Mouse (Mus musculus): ENCODE data around the gene Cyp3a59. TPM values are rescaled to one million over a fixed set of nuclear protein-coding genes. Genes with fewer than 3 reads are reported as not detected.
"Not testable (repeated sequence)": the region's sequence is repeated elsewhere in the genome, so short reads cannot be mapped to it uniquely, and the experiment has no call there.

Cyp3a59 gene
- polyA plus RNA-seq (2012; rRNA removed) = not detected in 2 replicates

DNA sequence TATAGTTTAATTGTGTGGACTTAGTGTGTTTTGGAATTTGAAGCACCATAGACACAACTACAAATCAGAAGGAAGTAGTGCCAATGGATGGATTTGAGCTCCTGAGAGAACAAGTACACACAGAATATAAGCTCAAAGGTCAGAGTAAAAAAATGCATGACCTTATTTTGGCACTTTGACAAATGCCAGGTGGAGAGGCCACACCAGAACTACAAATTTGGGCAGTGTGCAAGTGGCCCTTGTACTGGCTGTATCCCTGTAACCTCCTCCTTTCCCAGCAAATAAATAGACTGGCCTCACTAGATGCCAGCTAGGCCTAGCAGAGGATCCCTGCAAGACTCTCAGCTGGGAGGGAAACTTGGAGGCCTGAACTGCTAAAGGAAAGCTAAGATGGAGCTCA is at the start of gene Cyp3a59:
Gene Cyp3a59, plus strand, starts transcription at position 313 of the 400 bp plus-strand sequence.
- not testable (repeated sequence) for DNase-seq (ENCODE audit: low read depth)

DNA sequence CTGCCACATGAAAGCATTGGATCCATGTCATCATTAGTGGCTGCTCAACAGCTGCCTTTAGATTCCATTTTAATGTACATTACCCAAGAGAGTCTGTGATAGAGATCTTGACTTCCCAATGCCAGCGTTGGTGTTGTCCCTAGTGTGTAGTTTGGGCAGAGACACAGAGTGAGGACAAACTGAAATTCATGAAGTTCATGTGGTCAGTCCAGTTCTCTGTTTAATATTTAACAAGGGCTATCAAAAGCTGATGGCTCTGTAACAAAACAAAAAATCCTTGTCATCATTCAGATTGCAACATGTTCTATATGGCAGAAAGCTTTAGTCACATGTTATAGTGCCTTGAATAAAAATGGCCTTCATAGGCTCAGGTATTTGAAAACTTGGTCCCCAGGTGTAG is 9.0 kb upstream of the Cyp3a59 start:
- no peak for DNase-seq (ENCODE audit: low read depth)

DNA sequence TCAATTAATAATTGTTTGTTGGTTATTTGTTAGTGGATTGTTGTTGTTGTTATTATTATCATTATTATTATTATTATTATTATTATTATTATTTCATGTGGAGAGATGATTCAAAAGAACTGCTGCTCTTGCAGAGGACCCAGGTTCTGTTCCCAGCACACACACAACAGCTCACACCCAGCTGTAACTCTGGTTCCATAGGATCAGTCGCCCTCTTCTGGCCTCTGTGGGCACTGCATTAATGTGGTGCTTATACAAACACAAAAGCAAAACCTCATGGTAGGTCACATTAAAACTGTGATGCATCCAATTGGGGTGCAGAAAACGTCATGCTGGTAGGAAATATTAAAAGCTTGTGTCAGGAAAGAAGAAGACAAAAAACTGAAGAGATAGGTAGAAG is 68.8 kb downstream of the Cyp3a59 start:
- DNase-seq (ENCODE audit: low read depth) = no peak

DNA sequence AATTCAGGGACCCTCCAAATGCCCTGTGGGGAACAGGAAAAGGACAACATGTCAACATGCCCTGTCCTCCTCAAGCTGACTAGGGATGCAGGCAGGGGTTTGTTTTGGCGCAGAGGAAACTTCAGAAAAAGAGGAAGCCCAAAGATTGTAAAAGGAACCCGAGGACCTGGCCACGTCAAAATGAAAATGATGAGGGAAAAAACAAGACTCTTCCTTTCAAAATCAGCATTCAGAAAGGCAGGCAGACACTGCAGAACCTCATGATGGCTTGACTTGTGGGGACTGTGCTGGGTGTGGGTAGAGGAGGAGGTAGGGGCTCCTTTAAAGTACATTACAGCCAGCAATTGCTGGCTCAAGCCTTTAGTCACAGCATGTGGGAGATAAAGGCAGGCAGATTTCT is 71.4 kb downstream of the Cyp3a59 start:
- DNase-seq (ENCODE audit: low read depth) = no peak

DNA sequence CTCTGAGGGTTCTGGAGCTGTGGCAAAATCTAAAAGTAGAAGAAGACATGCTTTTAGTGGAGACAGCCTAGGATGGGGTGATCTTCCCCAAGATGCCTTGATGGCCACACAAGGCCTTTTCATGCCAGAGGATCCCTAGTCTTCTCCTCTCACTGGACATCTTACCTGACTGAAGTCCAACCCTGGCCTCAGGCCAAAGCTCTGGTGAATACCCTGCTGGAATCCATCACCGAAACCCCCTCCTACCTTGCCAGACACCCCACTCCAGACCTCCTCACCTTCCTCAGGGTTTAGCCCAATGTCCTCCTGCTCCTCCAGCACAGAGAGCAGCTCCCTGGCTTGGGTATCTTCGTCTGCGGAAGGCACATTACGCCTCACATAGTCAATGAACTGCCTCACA is 79.3 kb downstream of the Cyp3a59 start:
- not testable (repeated sequence) for DNase-seq (ENCODE audit: low read depth)

- not testable (repeated sequence) for DNase-seq (ENCODE audit: low read depth)
Observed at GRCm38 (mm10) chr5:146160439-146160838, 81.4 kb downstream of the Cyp3a59 start, which contains the start of gene Gm5565. Gm5565 (minus strand) TSS chr5:146160539.

Other genes with a start within 250 kb of the Cyp3a59 start
- 0.60 TPM in 1 of 2 replicates, not detected in the other for gene Cyp3a11, start 199.3 kb upstream of the Cyp3a59 start, polyA plus RNA-seq (2012; rRNA removed)
- gene Cyp3a25, start 69.6 kb upstream of the Cyp3a59 start, polyA plus RNA-seq (2012; rRNA removed) = 0.10 TPM in 1 of 2 replicates, not detected in the other
- gene Gm5565, start 81.3 kb downstream of the Cyp3a59 start, polyA plus RNA-seq (2012; rRNA removed) = not detected in 2 replicates
- not detected in 2 replicates for gene Gm6309, start 91.5 kb downstream of the Cyp3a59 start, polyA plus RNA-seq (2012; rRNA removed)
- gene 1700001J03Rik, start 106.0 kb downstream of the Cyp3a59 start, polyA plus RNA-seq (2012; rRNA removed) = 0.92 and 1.4 TPM in 2 replicates
- gene Rnf6, start 142.3 kb downstream of the Cyp3a59 start, polyA plus RNA-seq (2012; rRNA removed) = 26.6 and 27.5 TPM in 2 replicates
- 41.8 and 47.4 TPM in 2 replicates for gene Cdk8, start 152.0 kb downstream of the Cyp3a59 start, polyA plus RNA-seq (2012; rRNA removed)